Mouse (Mus musculus): ENCODE measurements around the gene Sprr2a3. TPM values are rescaled to one million over a fixed set of nuclear protein-coding genes. Genes with fewer than 3 reads are reported as not detected.
"Not testable (repeated sequence)": the region's sequence is repeated elsewhere in the genome, so short reads cannot be mapped to it uniquely, and the experiment has no call there.

Gene Sprr2a3
- polyA plus RNA-seq (2016; fragmentation: Nextera tagmentation; extraction: Ambion mirVana) = not detected in 2 replicates

DNA sequence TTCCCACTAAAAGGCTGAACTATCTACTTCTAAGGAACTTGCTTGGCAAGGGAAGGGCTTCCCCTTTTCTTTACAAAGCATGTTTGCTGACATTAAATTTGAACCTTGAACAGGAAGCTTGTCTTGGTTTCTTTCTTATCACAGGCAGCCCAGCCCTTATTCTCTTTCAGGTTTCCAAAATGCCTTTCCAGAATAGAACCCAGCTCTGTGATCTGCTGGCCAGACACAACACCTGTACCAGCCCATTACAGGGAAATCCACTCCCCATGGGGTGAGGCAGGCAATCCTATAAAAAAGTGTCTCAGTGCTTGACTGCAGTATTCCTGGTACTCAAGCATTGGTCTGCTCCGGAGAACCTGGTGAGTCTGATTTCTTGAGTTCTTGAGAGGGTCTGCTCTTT lies at the start of gene Sprr2a3:
Sprr2a3 (plus strand) TSS at position 317 of the 400 bp plus-strand sequence.
- not testable (repeated sequence) for H3K4me1 ChIP-seq; H3K4me2 ChIP-seq; H3K27ac ChIP-seq; H3K36me3 ChIP-seq (replicated peaks); H3K9ac ChIP-seq; H3K9me3 ChIP-seq; H3K4me3 ChIP-seq (replicated peaks); ATAC-seq (ENCODE audit: low FRiP score); H3K27me3 ChIP-seq
- WGBS = 93% methylated on average over 1 of the region's 1 CpGs

DNA sequence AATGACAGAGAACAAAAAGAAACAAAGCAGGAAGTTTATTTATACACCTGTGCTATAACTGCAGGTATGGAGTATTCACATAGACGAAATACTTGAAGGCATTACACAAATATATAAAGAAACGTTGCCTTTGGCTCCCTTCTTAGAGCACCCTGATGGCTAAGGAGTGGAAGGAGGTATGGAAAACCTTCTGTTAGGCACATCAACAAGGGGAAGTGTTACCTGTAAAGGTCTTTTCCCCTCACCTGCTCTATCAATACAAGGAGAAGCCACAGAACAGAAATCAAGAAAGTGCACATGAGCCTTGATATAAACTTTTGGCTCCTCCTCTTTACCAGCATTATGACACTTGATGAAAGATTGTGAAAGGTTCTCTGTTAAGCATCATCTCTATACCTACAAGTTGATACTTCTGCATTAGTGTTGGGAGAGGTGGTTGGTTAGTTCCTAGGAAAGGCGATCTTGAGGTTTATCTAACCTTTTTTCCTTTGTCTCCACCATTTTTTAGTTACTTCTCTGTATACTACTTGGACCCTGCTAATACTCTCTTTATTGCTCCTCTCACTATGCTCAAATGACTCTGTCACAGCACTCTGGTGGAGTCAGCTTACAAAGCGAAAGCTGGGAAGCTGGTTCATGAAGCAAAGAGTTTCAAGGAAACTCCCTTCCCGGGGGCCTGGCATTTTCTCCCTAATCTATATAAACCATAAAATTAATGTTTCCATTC lies 48.6 kb upstream of the Sprr2a3 start:
- not testable (repeated sequence) for H3K9ac ChIP-seq; H3K4me2 ChIP-seq; H3K4me3 ChIP-seq (replicated peaks); H3K4me1 ChIP-seq; H3K36me3 ChIP-seq (replicated peaks); H3K9me3 ChIP-seq; H3K27ac ChIP-seq; H3K27me3 ChIP-seq
- peak; percentile 44; the same call in 1 of the 2 replicates for ATAC-seq (ENCODE audit: low FRiP score)
- WGBS = no CpG with 5 or more reads among the region's 5 CpGs

DNA sequence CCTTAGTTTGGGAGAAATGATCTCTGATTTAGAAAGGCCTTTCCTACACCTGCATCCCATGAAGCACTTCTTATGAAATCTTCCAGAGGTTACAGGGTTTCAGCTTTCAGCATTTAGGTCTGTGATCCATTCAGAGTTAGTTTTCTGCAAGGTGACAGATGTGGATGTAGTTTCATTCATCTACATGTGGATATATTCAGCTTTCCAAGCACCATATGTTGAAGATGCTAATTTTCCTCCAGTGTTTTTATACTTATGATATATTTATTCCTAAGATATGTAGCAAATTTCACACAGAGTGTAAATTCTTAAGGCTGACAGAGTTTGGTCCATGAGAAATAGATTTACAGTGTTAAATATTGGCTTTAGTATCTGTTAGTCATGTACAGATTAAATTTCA lies 46.5 kb upstream of the Sprr2a3 start:
- not testable (repeated sequence) for ATAC-seq (ENCODE audit: low FRiP score); H3K4me1 ChIP-seq; H3K4me3 ChIP-seq (replicated peaks); H3K36me3 ChIP-seq (replicated peaks); H3K27me3 ChIP-seq; H3K27ac ChIP-seq; H3K9ac ChIP-seq; H3K9me3 ChIP-seq; H3K4me2 ChIP-seq

DNA sequence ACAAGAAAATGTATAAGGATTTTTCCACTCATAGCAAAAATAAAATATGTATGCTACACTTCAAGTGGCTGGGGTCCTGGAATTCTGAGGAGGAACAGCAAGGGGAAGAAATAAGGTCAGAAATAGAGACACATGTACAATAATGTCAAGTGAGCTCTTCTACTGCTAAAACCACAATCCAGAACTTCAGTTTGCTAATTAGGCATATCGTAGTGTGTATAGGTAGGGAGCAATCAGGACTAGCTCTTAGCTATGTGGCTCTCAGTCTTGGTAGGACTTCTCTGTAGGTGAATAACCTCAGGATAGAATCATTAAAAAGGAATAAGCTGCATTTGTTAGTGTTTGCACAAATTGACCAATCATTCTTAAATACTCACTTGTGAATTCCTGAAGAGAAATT lies 46.0 kb upstream of the Sprr2a3 start:
- ATAC-seq (ENCODE audit: low FRiP score); H3K27ac ChIP-seq; H3K27me3 ChIP-seq; H3K9ac ChIP-seq; H3K4me3 ChIP-seq (replicated peaks); H3K36me3 ChIP-seq (replicated peaks); H3K4me1 ChIP-seq; H3K9me3 ChIP-seq; H3K4me2 ChIP-seq: not testable (repeated sequence)
- no CpG with 5 or more reads among the region's 1 CpGs for WGBS

DNA sequence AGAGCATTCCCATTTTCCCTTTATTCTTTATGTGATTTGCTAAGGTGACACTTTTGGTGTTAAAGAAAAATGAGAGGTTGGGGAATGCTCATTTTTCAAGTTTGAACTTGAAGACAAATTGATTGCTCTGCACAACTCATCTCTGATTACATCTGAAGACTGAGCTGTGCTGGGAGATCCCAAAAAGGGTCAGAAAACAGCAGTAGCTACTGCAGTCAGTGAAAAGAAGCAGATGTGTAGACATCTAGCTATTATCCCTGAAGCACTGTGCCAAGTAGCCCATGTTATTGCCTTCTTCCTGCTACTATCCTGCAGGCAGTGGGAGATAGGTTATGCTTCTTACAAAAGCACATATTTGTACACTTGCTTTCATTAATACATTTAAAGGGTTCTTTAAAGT lies 40.4 kb upstream of the Sprr2a3 start:
- not testable (repeated sequence) for H3K4me3 ChIP-seq (replicated peaks); H3K27ac ChIP-seq; H3K36me3 ChIP-seq (replicated peaks); H3K4me1 ChIP-seq; H3K9me3 ChIP-seq; H3K27me3 ChIP-seq; H3K9ac ChIP-seq; H3K4me2 ChIP-seq
- 0 out of 2 replicates have a peak, but pooled peaks have one; percentile 14 for ATAC-seq (ENCODE audit: low FRiP score)

DNA sequence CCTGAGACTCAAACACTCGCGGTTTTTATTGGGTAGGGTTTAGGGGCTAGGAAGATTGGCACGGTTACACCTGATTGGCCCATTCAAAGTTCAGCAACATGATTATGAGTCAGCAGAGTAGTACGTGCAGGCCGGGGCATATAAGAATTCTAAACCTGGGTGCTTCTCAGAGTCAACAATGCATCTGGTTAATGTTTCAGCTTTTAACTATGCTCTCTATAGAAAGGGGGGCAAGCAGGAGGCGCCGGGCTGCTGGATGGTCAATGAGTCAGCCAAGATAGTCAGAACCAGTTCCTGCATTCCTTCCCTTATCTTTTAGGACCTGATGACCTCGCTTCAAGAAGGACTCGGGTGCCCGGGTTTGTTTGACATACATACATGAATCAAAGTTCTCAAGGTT lies 39.0 kb upstream of the Sprr2a3 start:
- H3K36me3 ChIP-seq (replicated peaks); H3K27me3 ChIP-seq; H3K4me1 ChIP-seq; H3K9ac ChIP-seq; ATAC-seq (ENCODE audit: low FRiP score); H3K4me3 ChIP-seq (replicated peaks); H3K4me2 ChIP-seq; H3K27ac ChIP-seq; H3K9me3 ChIP-seq: not testable (repeated sequence)
- no CpG with 5 or more reads among the region's 10 CpGs for WGBS

DNA sequence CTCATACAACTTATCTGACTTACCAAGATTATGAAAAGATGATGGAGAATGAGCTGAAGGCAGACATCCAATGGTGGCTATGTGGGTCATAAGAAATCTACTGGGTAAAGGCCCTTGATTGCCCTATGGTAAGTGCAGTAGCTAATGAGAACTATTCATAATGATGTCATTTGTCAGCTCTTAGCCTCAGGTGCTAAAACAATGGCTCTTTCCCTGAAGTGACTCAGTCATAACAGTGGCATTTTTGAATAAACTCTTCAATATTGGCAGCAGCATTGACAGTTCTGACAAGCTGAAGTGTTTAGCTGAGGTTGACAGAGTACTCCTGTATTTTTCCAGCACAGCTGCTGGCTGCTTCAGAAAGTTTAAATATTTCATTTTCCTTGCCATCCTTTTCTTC lies 36.7 kb upstream of the Sprr2a3 start:
- H3K27me3 ChIP-seq; H3K36me3 ChIP-seq (replicated peaks); H3K4me1 ChIP-seq; H3K4me3 ChIP-seq (replicated peaks); ATAC-seq (ENCODE audit: low FRiP score); H3K9me3 ChIP-seq; H3K27ac ChIP-seq; H3K9ac ChIP-seq; H3K4me2 ChIP-seq: not testable (repeated sequence)

DNA sequence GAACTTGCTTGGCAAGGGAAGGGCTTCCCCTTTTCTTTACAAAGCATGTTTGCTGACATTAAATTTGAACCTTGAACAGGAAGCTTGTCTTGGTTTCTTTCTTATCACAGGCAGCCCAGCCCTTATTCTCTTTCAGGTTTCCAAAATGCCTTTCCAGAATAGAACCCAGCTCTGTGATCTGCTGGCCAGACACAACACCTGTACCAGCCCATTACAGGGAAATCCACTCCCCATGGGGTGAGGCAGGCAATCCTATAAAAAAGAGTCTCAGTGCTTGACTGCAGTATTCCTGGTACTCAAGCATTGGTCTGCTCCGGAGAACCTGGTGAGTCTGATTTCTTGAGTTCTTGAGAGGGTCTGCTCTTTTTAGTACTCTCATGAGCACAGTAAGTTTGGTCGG lies 34.8 kb upstream of the Sprr2a3 start:
- not testable (repeated sequence) for H3K27me3 ChIP-seq; H3K27ac ChIP-seq; H3K4me1 ChIP-seq; H3K36me3 ChIP-seq (replicated peaks); H3K9ac ChIP-seq; ATAC-seq (ENCODE audit: low FRiP score); H3K9me3 ChIP-seq; H3K4me3 ChIP-seq (replicated peaks); H3K4me2 ChIP-seq
- WGBS = 85% methylated on average over 2 of the region's 2 CpGs

DNA sequence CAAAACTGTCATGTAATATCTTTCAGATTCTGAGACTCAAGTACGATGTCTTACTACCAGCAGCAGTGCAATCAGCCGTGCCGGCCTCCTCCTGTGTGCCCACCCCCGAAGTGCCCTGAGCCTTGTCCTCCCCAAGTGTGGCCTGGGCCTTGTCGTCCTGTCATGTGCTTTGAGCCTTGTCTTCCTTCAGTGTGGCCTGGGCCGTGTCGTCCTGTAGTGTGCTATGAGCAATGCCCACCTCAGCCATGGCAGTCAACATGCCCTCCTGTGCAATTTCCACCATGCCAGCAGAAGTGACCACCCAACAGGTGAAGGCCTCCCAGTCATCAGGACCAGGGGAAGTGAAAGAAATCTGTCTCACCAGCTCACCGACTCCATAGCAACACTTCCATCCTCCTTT lies 31.4 kb upstream of the Sprr2a3 start:
- H3K36me3 ChIP-seq (replicated peaks); H3K4me3 ChIP-seq (replicated peaks); H3K27ac ChIP-seq; H3K4me2 ChIP-seq; H3K9me3 ChIP-seq; H3K9ac ChIP-seq; H3K27me3 ChIP-seq; H3K4me1 ChIP-seq: not testable (repeated sequence)
- peak; percentile 52; the same call in 1 of the 2 replicates for ATAC-seq (ENCODE audit: low FRiP score)
- no CpG with 5 or more reads among the region's 8 CpGs for WGBS

DNA sequence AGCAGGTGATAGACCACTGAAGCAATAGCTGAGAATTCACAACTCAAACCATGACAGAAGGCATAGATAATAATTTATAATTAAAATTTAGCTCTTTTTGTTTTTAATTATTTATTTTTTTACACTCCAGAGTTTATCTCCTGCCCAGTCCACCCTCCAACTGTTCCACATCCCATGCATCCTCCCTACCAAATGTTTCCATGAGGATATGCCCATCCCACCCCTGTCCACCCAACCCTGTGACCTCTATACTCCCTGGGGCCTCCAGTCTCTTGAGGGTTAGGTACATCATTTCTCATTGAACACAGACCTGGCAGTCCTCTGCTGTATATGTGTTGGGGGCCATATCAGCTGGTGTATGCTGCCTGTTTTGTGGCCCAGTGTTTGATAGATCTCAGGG lies 26.7 kb upstream of the Sprr2a3 start:
- not testable (repeated sequence) for H3K27me3 ChIP-seq; H3K27ac ChIP-seq; H3K4me2 ChIP-seq; H3K36me3 ChIP-seq (replicated peaks); H3K9ac ChIP-seq; H3K4me1 ChIP-seq; H3K4me3 ChIP-seq (replicated peaks); H3K9me3 ChIP-seq
- peak; percentile 45; the same call in 1 of the 2 replicates for ATAC-seq (ENCODE audit: low FRiP score)

DNA sequence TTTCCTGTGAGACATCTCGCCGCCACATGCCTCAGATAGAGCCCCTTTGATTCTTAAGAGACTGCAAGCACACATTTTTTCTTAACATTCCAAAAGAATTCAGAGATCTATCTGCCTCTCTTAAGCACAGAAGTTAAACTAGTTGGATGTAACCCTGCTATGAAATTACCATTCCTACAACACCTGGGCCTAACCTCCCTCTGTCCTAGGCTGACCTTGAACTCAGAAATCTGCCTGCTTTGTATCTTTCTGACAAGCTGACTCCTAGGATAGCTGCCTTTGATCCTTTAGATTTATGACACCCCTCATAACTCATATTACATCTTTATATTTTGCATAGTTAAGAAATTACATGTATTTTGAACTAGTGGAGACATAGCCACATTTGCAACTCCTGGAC lies 21.8 kb upstream of the Sprr2a3 start:
- H3K27ac ChIP-seq; H3K4me2 ChIP-seq; H3K36me3 ChIP-seq (replicated peaks); H3K4me1 ChIP-seq; H3K4me3 ChIP-seq (replicated peaks); ATAC-seq (ENCODE audit: low FRiP score); H3K27me3 ChIP-seq; H3K9ac ChIP-seq; H3K9me3 ChIP-seq: not testable (repeated sequence)
- no CpG with 5 or more reads among the region's 2 CpGs for WGBS

DNA sequence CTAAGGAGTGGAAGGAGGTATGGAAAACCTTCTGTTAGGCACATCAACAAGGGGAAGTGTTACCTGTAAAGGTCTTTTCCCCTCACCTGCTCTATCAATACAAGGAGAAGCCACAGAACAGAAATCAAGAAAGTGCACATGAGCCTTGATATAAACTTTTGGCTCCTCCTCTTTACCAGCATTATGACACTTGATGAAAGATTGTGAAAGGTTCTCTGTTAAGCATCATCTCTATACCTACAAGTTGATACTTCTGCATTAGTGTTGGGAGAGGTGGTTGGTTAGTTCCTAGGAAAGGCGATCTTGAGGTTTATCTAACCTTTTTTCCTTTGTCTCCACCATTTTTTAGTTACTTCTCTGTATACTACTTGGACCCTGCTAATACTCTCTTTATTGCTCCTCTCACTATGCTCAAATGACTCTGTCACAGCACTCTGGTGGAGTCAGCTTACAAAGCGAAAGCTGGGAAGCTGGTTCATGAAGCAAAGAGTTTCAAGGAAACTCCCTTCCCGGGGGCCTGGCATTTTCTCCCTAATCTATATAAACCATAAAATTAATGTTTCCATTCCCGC lies 13.7 kb upstream of the Sprr2a3 start:
- not testable (repeated sequence) for H3K27me3 ChIP-seq; H3K4me2 ChIP-seq; H3K9ac ChIP-seq; H3K36me3 ChIP-seq (replicated peaks); H3K27ac ChIP-seq; H3K9me3 ChIP-seq; H3K4me1 ChIP-seq; H3K4me3 ChIP-seq (replicated peaks); ATAC-seq (ENCODE audit: low FRiP score)
- WGBS = no CpG with 5 or more reads among the region's 4 CpGs

DNA sequence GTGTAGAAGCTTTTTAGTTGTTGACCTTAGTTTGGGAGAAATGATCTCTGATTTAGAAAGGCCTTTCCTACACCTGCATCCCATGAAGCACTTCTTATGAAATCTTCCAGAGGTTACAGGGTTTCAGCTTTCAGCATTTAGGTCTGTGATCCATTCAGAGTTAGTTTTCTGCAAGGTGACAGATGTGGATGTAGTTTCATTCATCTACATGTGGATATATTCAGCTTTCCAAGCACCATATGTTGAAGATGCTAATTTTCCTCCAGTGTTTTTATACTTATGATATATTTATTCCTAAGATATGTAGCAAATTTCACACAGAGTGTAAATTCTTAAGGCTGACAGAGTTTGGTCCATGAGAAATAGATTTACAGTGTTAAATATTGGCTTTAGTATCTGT lies 11.7 kb upstream of the Sprr2a3 start:
- H3K4me3 ChIP-seq (replicated peaks); H3K27ac ChIP-seq; H3K4me1 ChIP-seq; H3K27me3 ChIP-seq; H3K9me3 ChIP-seq; ATAC-seq (ENCODE audit: low FRiP score); H3K4me2 ChIP-seq; H3K9ac ChIP-seq; H3K36me3 ChIP-seq (replicated peaks): not testable (repeated sequence)

All from forebrain, embryonic 12.5 days (tissue).